Mouse (Mus musculus) megakaryocyte, adult 5-6 weeks (primary cell): ENCODE results near the gene C1ql1. TPM values are rescaled to one million over a fixed set of nuclear protein-coding genes. Genes with fewer than 3 reads are reported as not detected.
A peak's percentile ranks its signal among the peaks of the same experiment; 100 is the strongest.

ENCODE experiments used
- ATAC-seq: 2 replicates; pipeline ENCODE4 v1.8.0; 2016; ENCODE audit warnings: mild to moderate bottlenecking, inconsistent platforms; ENCODE audit not compliant: poor library complexity, severe bottlenecking
- total RNA-seq, 2 experiments: library from RNA; stranded (forward) in 1 of 2; stranded (reverse) in 1 of 2; fragments of 153-499, 151-499 nt in 1 of 2; fragments of 221-1000, 200-1000 nt in 1 of 2; gene quantifications; 2 replicates each; pipeline versions ENCODE4 v1.2.3 to v1.2.4; 2015 to 2017

C1ql1 gene
- total RNA-seq, 2 experiments from 2014 or later = not detected

- no peak for ATAC-seq
Measured at GRCm38 (mm10) chr11:102902107-102902506, 44.4 kb downstream of the C1ql1 start.

DNA sequence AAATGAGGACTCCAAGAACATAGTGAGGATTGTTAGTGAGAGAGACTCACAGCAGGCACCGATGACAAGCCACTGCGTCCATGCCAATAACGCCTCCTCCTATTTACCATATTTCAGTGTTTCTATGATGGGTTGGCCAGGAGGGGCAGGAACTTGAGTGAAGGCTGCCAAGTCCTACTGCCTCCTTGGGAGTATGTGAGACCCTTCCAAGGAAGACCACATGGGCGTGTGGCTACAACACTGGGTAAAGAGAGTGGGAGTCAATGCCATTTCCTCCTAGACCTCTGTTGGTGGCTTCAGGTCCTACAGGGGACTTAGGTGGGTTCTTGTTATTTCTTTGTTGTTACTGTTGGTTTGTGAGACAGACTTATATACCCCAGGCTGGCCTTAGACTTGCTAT lies 45.3 kb downstream of the C1ql1 start:
- 0 out of 2 replicates have a peak, but pooled peaks have one; percentile 5 for ATAC-seq

GRCm38 (mm10) chr11:102900763-102901162 lies 45.7 kb downstream of the C1ql1 start, which contains the start of gene Gfap:
Gfap (minus strand) TSS chr11:102900912.
- ATAC-seq = peak; percentile 82

DNA sequence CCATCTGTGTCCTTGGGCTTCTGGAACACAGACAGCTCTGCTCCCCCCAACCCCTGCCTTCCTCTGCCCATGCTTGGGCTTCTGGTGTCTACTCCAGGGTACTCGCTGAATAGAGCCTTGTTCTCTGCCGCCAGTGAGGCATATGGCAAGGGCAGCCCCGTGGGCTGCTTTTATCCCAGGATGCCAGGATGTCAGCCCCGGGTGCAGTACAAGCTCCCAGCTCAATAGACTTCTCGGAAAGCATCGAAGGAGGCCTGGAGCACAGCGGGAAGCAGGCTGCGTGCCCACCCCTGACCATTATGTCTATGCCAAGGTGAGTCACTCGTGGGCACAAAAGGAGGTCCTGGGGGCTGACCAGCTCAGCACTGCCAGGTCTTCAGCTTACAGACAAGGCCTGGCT lies 48.1 kb downstream of the C1ql1 start:
- ATAC-seq = no peak

- ATAC-seq = no peak
Measured at GRCm38 (mm10) chr11:102896641-102897040, 49.8 kb downstream of the C1ql1 start.

DNA sequence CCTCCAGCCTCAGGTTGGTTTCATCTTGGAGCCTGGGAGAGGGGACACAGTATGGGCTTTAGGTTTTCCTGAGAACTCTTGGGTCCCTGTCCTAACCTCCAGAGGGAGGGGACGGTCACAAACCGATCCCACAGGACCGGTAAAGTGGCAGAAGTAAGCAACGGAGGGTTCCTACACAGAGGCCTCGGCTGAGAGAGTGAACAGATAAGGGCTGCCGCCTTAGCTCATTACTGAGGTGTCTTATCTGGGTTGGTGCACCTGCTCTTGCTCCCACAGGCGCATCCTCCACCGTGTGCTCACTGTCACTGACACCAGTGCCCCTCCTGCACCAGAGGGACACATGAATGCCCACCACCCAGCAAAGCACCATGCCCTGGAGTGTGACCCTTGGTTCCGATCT lies 50.7 kb downstream of the C1ql1 start:
- no peak for ATAC-seq

DNA sequence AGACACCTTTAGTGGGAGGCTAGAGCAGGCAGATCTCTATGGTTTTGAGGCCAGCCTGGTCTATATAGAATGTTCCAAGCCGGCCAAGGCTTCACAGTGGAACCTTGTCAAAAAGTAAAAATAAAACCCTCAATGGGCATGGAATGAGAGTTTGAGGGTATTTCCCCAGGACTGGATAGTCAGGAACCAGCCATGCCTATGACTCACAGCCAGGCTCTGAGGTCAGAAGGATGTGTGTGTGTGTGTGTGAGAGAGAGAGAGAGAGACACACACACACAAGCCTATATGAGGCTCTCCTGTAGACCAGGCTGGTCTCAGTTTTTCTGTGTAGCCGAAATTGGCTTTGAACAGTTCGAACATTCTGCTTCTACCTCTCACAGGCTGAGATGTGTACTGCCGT lies 51.8 kb downstream of the C1ql1 start:
- ATAC-seq = no peak

- peak; percentile 92 for ATAC-seq
Measured at GRCm38 (mm10) chr11:102893015-102893651, 53.4 kb downstream of the C1ql1 start.

- ATAC-seq = no peak
Measured at GRCm38 (mm10) chr11:102890096-102890495, 56.4 kb downstream of the C1ql1 start.

Other genes with a start within 250 kb of the C1ql1 start
- gene Ccdc43, start 248.9 kb downstream of the C1ql1 start, total RNA-seq (2015) = 17.1 and 18.1 TPM in 2 replicates
- gene Ccdc43, start 248.9 kb downstream of the C1ql1 start, total RNA-seq (2017) = 27.2 and 30.2 TPM in 2 replicates
- gene Adam11, start 185.2 kb downstream of the C1ql1 start, total RNA-seq (2015) = 0.54 and 0.62 TPM in 2 replicates
- gene Adam11, start 185.2 kb downstream of the C1ql1 start, total RNA-seq (2017) = 0.81 TPM in 1 of 2 replicates, not detected in the other
- gene Gjc1, start 127.0 kb downstream of the C1ql1 start, total RNA-seq (2015) = 0.11 TPM in 2 replicates
- gene Gjc1, start 127.0 kb downstream of the C1ql1 start, total RNA-seq (2017) = 0.40 and 0.89 TPM in 2 replicates
- not detected in 2 replicates for gene Higd1b, start 110.8 kb downstream of the C1ql1 start, total RNA-seq (2015)
- gene Higd1b, start 110.8 kb downstream of the C1ql1 start, total RNA-seq (2017) = not detected in 2 replicates
- 67.2 and 80.2 TPM in 2 replicates for gene Eftud2, start 65.7 kb downstream of the C1ql1 start, total RNA-seq (2015)
- gene Eftud2, start 65.7 kb downstream of the C1ql1 start, total RNA-seq (2017) = 62.9 and 70.6 TPM in 2 replicates
- not detected in 2 replicates for gene Ccdc103, start 65.5 kb downstream of the C1ql1 start, total RNA-seq (2015)
- not detected in 2 replicates for gene Ccdc103, start 65.5 kb downstream of the C1ql1 start, total RNA-seq (2017)
- gene Fam187a, start 61.5 kb downstream of the C1ql1 start, total RNA-seq (2015) = not detected in 2 replicates
- not detected in 2 replicates for gene Fam187a, start 61.5 kb downstream of the C1ql1 start, total RNA-seq (2017)
- 0.18 and 0.49 TPM in 2 replicates for gene Gfap, start 45.8 kb downstream of the C1ql1 start, total RNA-seq (2015)
- gene Gfap, start 45.8 kb downstream of the C1ql1 start, total RNA-seq (2017) = 0.49 TPM in 1 of 2 replicates, not detected in the other
- gene Kif18b, start 21.6 kb downstream of the C1ql1 start, total RNA-seq (2015) = 22.1 and 24.9 TPM in 2 replicates
- 23.2 and 25.4 TPM in 2 replicates for gene Kif18b, start 21.6 kb downstream of the C1ql1 start, total RNA-seq (2017)
- gene Nmt1, start 81.5 kb upstream of the C1ql1 start, total RNA-seq (2015) = 41.5 and 41.7 TPM in 2 replicates
- 35.0 and 40.9 TPM in 2 replicates for gene Nmt1, start 81.5 kb upstream of the C1ql1 start, total RNA-seq (2017)
- 20.5 and 20.7 TPM in 2 replicates for gene Dcakd, start 81.6 kb upstream of the C1ql1 start, total RNA-seq (2015)
- gene Dcakd, start 81.6 kb upstream of the C1ql1 start, total RNA-seq (2017) = 6.8 and 9.3 TPM in 2 replicates
- gene Plcd3, start 155.0 kb upstream of the C1ql1 start, total RNA-seq (2015) = not detected in 2 replicates
- not detected in 2 replicates for gene Plcd3, start 155.0 kb upstream of the C1ql1 start, total RNA-seq (2017)
- gene Acbd4, start 155.0 kb upstream of the C1ql1 start, total RNA-seq (2015) = 3.2 and 6.2 TPM in 2 replicates
- 9.3 and 9.4 TPM in 2 replicates for gene Acbd4, start 155.0 kb upstream of the C1ql1 start, total RNA-seq (2017)
- gene Hexim1, start 169.5 kb upstream of the C1ql1 start, total RNA-seq (2015) = 10.1 TPM in 2 replicates
- 17.0 and 24.6 TPM in 2 replicates for gene Hexim1, start 169.5 kb upstream of the C1ql1 start, total RNA-seq (2017)
- 0.25 and 1.8 TPM in 2 replicates for gene Hexim2, start 185.7 kb upstream of the C1ql1 start, total RNA-seq (2015)
- gene Hexim2, start 185.7 kb upstream of the C1ql1 start, total RNA-seq (2017) = 1.0 and 2.1 TPM in 2 replicates
- gene Fmnl1, start 224.4 kb upstream of the C1ql1 start, total RNA-seq (2015) = 387 and 407 TPM in 2 replicates
- 126 and 152 TPM in 2 replicates for gene Fmnl1, start 224.4 kb upstream of the C1ql1 start, total RNA-seq (2017)